Mouse (Mus musculus) monocyte, adult 5-6 weeks (primary cell): ENCODE measurements around the gene Mical2. TPM values are rescaled to one million over a fixed set of nuclear protein-coding genes. Genes with fewer than 3 reads are reported as not detected.

ENCODE experiments used
- ATAC-seq: fragments of 153-309, 156-312 bp; replicated peaks from 2 replicates; pipeline ENCODE4 v1.8.0; 2017; ENCODE audit warnings: mild to moderate bottlenecking; ENCODE audit not compliant: low TSS enrichment, insufficient number of reproducible peaks, severe bottlenecking, poor library complexity, low FRiP score
- total RNA-seq: library from RNA; stranded (forward); fragments of 200-1000, 200-491, 200-594 nt; gene quantifications from 3 replicates; pipeline ENCODE4 v1.2.3, GENCODE M21; 2017

Gene Mical2
- total RNA-seq, 1 experiment from 2014 or later: 1.6 TPM

- ATAC-seq: no peak
Observed at GRCm38 (mm10) chr7:112409991-112410390, 184.3 kb downstream of the Mical2 start.

GRCm38 (mm10) chr7:112413286-112413685 is 187.6 kb downstream of the Mical2 start:
- no peak for ATAC-seq

GRCm38 (mm10) chr7:112416058-112416526 is 190.4 kb downstream of the Mical2 start:
- no peak for ATAC-seq

- ATAC-seq: no peak
Observed at GRCm38 (mm10) chr7:112416730-112417513, 191.3 kb downstream of the Mical2 start.

GRCm38 (mm10) chr7:112417598-112417997 is 191.9 kb downstream of the Mical2 start:
- no peak for ATAC-seq

- ATAC-seq: no peak
Observed at GRCm38 (mm10) chr7:112423438-112423837, 197.8 kb downstream of the Mical2 start.

GRCm38 (mm10) chr7:112426811-112427210 is 201.2 kb downstream of the Mical2 start:
- no peak for ATAC-seq

- ATAC-seq: no peak
Observed at GRCm38 (mm10) chr7:112427357-112428157, 201.9 kb downstream of the Mical2 start, which contains the start of gene Parva. TSS of gene Parva (plus strand) at chr7:112427505.

- ATAC-seq: no peak
Observed at GRCm38 (mm10) chr7:112428158-112428535, 202.5 kb downstream of the Mical2 start.

- ATAC-seq: no peak
Observed at GRCm38 (mm10) chr7:112439846-112440245, 214.2 kb downstream of the Mical2 start.

- no peak for ATAC-seq
Observed at GRCm38 (mm10) chr7:112444152-112444984, 218.7 kb downstream of the Mical2 start.

- ATAC-seq: no peak
Observed at GRCm38 (mm10) chr7:112444985-112445367, 219.3 kb downstream of the Mical2 start.

- no peak for ATAC-seq
Observed at GRCm38 (mm10) chr7:112446498-112446897, 220.8 kb downstream of the Mical2 start.

- ATAC-seq: no peak
Observed at GRCm38 (mm10) chr7:112449954-112450700, 224.5 kb downstream of the Mical2 start.

- no peak for ATAC-seq
Observed at GRCm38 (mm10) chr7:112452471-112452870, 226.8 kb downstream of the Mical2 start.

GRCm38 (mm10) chr7:112453805-112454214 is 228.2 kb downstream of the Mical2 start:
- no peak for ATAC-seq

GRCm38 (mm10) chr7:112454380-112454779 is 228.7 kb downstream of the Mical2 start:
- ATAC-seq: no peak

GRCm38 (mm10) chr7:112454951-112455350 is 229.3 kb downstream of the Mical2 start:
- ATAC-seq: no peak
